Mouse (Mus musculus) hindbrain, embryonic 10.5 days (tissue): ENCODE measurements around the gene Tanc1. TPM values are rescaled to one million over a fixed set of nuclear protein-coding genes. Genes with fewer than 3 reads are reported as not detected.

Experiments
- DNase-seq: peaks from one replicate; pipeline ENCODE4 v3.0.0-alpha.2; 2017; ENCODE audit warnings: low spot score
- H3K27ac ChIP-seq: fragments of 300-500 bp; sonication (generic); 2 replicates; pipeline ENCODE4 v1.5.1; 2016; ENCODE audit warnings: mild to moderate bottlenecking, moderate library complexity
- H3K27me3 ChIP-seq: fragments of 300-500 bp; sonication (generic); 2 replicates; pipeline ENCODE4 v1.6.1; 2016; ENCODE audit warnings: mild to moderate bottlenecking; ENCODE audit not compliant: poor library complexity, insufficient read depth, severe bottlenecking
- H3K36me3 ChIP-seq: fragments of 300-500 bp; sonication (generic); 2 replicates; pipeline ENCODE4 v1.6.1; 2016; ENCODE audit warnings: mild to moderate bottlenecking, moderate library complexity
- H3K4me1 ChIP-seq: fragments of 300-500 bp; sonication (generic); replicated peaks from 2 replicates; pipeline ENCODE4 v1.6.1; 2016; ENCODE audit warnings: mild to moderate bottlenecking
- H3K4me3 ChIP-seq: fragments of 300-500 bp; sonication (generic); 2 replicates; pipeline ENCODE4 v1.5.1; 2016; ENCODE audit warnings: mild to moderate bottlenecking, moderate library complexity
- H3K9me3 ChIP-seq: fragments of 300-500 bp; sonication (generic); 2 replicates; pipeline ENCODE4 v1.6.1; 2016; ENCODE audit warnings: mild to moderate bottlenecking, moderate library complexity
- WGBS: fragments of 180-500 bp; shearing (Covaris S2); methylation state at CpG from one replicate; pipeline ENCODE4 v1.1.7; 2016; 5-methylcytosine and 5-hydroxymethylcytosine counted together
- polyA plus RNA-seq: library from polyadenylated mRNA; unstranded; fragments of >200 nt; fragmentation: Nextera tagmentation; extraction: Ambion mirVana; gene quantifications from 2 replicates; pipeline ENCODE4 v1.2.1, GENCODE M21; 2016

Tanc1 gene
- polyA plus RNA-seq, 1 experiment from 2014 or later: 15.9 TPM

- no peaks in the 10 kb centered on the region for H3K9me3 ChIP-seq
- 87% methylated on average over 12 of the region's 12 CpGs for WGBS
- no peak overlapping the region for H3K27ac ChIP-seq
- 0 out of 2 replicates have a peak, but pooled peaks cover 3% of the 10 kb centered on the region for H3K4me1 ChIP-seq
- H3K4me3 ChIP-seq: no peak overlapping the region
- no peaks in the 10 kb centered on the region for H3K27me3 ChIP-seq
- H3K36me3 ChIP-seq: 0 out of 2 replicates have a peak, but pooled peaks cover 10% of the 10 kb centered on the region
- no peak for DNase-seq
Measured at GRCm38 (mm10) chr2:59706806-59707205, 95.0 kb downstream of the Tanc1 start.

- DNase-seq: no peak
- H3K4me3 ChIP-seq: no peak overlapping the region
- no peaks in the 10 kb centered on the region for H3K27me3 ChIP-seq
- H3K9me3 ChIP-seq: no peaks in the 10 kb centered on the region
- 0 out of 2 replicates have a peak, but pooled peaks cover 6% of the 10 kb centered on the region for H3K4me1 ChIP-seq
- WGBS: 75% methylated on average over 13 of the region's 13 CpGs
- H3K27ac ChIP-seq: no peak overlapping the region
- 0 out of 2 replicates have a peak, but pooled peaks cover 10% of the 10 kb centered on the region for H3K36me3 ChIP-seq
Measured at GRCm38 (mm10) chr2:59707922-59708706, 96.3 kb downstream of the Tanc1 start.

- WGBS: 91% methylated on average over 6 of the region's 6 CpGs
- H3K9me3 ChIP-seq: no peaks in the 10 kb centered on the region
- no peak overlapping the region for H3K4me3 ChIP-seq
- no peak overlapping the region for H3K27ac ChIP-seq
- no peak for DNase-seq
- no peaks in the 10 kb centered on the region for H3K27me3 ChIP-seq
- H3K36me3 ChIP-seq: 0 out of 2 replicates have a peak, but pooled peaks cover 8% of the 10 kb centered on the region
- 0 out of 2 replicates have a peak, but pooled peaks cover 6% of the 10 kb centered on the region for H3K4me1 ChIP-seq
Measured at GRCm38 (mm10) chr2:59710771-59711170, 98.9 kb downstream of the Tanc1 start.

GRCm38 (mm10) chr2:59711992-59712391 lies 100.2 kb downstream of the Tanc1 start:
- Histone ChIP-seq H3K9me3 (no peaks in the 10 kb centered on the region), H3K27me3 (no peaks in the 10 kb centered on the region), H3K4me3 (no peak overlapping the region), H3K4me1 (0 out of 2 replicates have a peak, but pooled peaks cover 7% of the 10 kb centered on the region), H3K36me3 (no peaks in the 10 kb centered on the region), H3K27ac (no peak overlapping the region; the same call in 1 of the 2 replicates)
- no peak for DNase-seq
- 85% methylated on average over 8 of the region's 8 CpGs for WGBS

- 94% methylated on average over 9 of the region's 9 CpGs for WGBS
- Histone ChIP-seq H3K27ac (no peak overlapping the region), H3K4me3 (no peak overlapping the region), H3K4me1 (peaks cover 11% of the 10 kb centered on the region), H3K36me3 (no peaks in the 10 kb centered on the region), H3K9me3 (no peaks in the 10 kb centered on the region), H3K27me3 (no peaks in the 10 kb centered on the region)
- no peak for DNase-seq
Measured at GRCm38 (mm10) chr2:59712484-59712883, 100.6 kb downstream of the Tanc1 start.

- no peak overlapping the region for H3K27ac ChIP-seq
- no peak for DNase-seq
- no peak overlapping the region for H3K4me3 ChIP-seq
- no peaks in the 10 kb centered on the region for H3K36me3 ChIP-seq
- H3K4me1 ChIP-seq: peaks cover 25% of the 10 kb centered on the region
- no peaks in the 10 kb centered on the region for H3K27me3 ChIP-seq
- WGBS: 90% methylated on average over 9 of the region's 9 CpGs
- H3K9me3 ChIP-seq: no peaks in the 10 kb centered on the region
Measured at GRCm38 (mm10) chr2:59713626-59714556, 102.0 kb downstream of the Tanc1 start.

- no peak for DNase-seq
- H3K27ac ChIP-seq: no peak overlapping the region
- no peaks in the 10 kb centered on the region for H3K27me3 ChIP-seq
- H3K4me1 ChIP-seq: peaks cover 34% of the 10 kb centered on the region
- H3K36me3 ChIP-seq: no peaks in the 10 kb centered on the region
- WGBS: 97% methylated on average over 2 of the region's 2 CpGs
- no peaks in the 10 kb centered on the region for H3K9me3 ChIP-seq
- H3K4me3 ChIP-seq: no peak overlapping the region
Measured at GRCm38 (mm10) chr2:59714992-59715391, 103.2 kb downstream of the Tanc1 start.

GRCm38 (mm10) chr2:59716461-59716860 lies 104.6 kb downstream of the Tanc1 start:
- peaks cover 40% of the 10 kb centered on the region for H3K4me1 ChIP-seq
- no peaks in the 10 kb centered on the region for H3K9me3 ChIP-seq
- no peaks in the 10 kb centered on the region for H3K36me3 ChIP-seq
- 71% methylated on average over 3 of the region's 3 CpGs for WGBS
- no peak overlapping the region for H3K27ac ChIP-seq
- DNase-seq: no peak
- H3K4me3 ChIP-seq: no peak overlapping the region
- H3K27me3 ChIP-seq: no peaks in the 10 kb centered on the region

GRCm38 (mm10) chr2:59717746-59718294 lies 106.0 kb downstream of the Tanc1 start:
- no peak for DNase-seq
- H3K4me1 ChIP-seq: peaks cover 41% of the 10 kb centered on the region
- H3K9me3 ChIP-seq: no peaks in the 10 kb centered on the region
- 83% methylated on average over 3 of the region's 3 CpGs for WGBS
- no peaks in the 10 kb centered on the region for H3K36me3 ChIP-seq
- H3K27me3 ChIP-seq: no peaks in the 10 kb centered on the region
- no peak overlapping the region for H3K4me3 ChIP-seq
- peak overlapping the region; percentile 29; the same call in 1 of the 2 replicates for H3K27ac ChIP-seq

- H3K9me3 ChIP-seq: no peaks in the 10 kb centered on the region
- H3K27ac ChIP-seq: peak overlapping the region; percentile 16; the same call in 1 of the 2 replicates
- H3K27me3 ChIP-seq: no peaks in the 10 kb centered on the region
- 70% methylated on average over 24 of the region's 24 CpGs for WGBS
- DNase-seq: no peak
- no peaks in the 10 kb centered on the region for H3K36me3 ChIP-seq
- H3K4me3 ChIP-seq: no peak overlapping the region
- peaks cover 44% of the 10 kb centered on the region for H3K4me1 ChIP-seq
Measured at GRCm38 (mm10) chr2:59718601-59719416, 107.0 kb downstream of the Tanc1 start.

GRCm38 (mm10) chr2:59719831-59720230 lies 108.0 kb downstream of the Tanc1 start:
- DNase-seq: no peak
- Histone ChIP-seq H3K27me3 (no peaks in the 10 kb centered on the region), H3K36me3 (no peaks in the 10 kb centered on the region), H3K4me3 (no peak overlapping the region), H3K9me3 (no peaks in the 10 kb centered on the region), H3K27ac (no peak overlapping the region), H3K4me1 (peaks cover 44% of the 10 kb centered on the region)
- WGBS: 88% methylated on average over 4 of the region's 4 CpGs

GRCm38 (mm10) chr2:59721119-59721518 lies 109.3 kb downstream of the Tanc1 start:
- H3K27me3 ChIP-seq: no peaks in the 10 kb centered on the region
- DNase-seq: no peak
- H3K36me3 ChIP-seq: peaks cover 6% of the 10 kb centered on the region; the same call in 1 of the 2 replicates
- no peak overlapping the region; the same call in 1 of the 2 replicates for H3K27ac ChIP-seq
- WGBS: 45% methylated on average over 8 of the region's 8 CpGs
- H3K4me1 ChIP-seq: peaks cover 44% of the 10 kb centered on the region
- H3K9me3 ChIP-seq: no peaks in the 10 kb centered on the region
- H3K4me3 ChIP-seq: no peak overlapping the region
